Mouse (Mus musculus) hindbrain, embryonic 12.5 days (tissue): Measurements from ENCODE around the gene Ttll3. TPM values are rescaled to one million over a fixed set of nuclear protein-coding genes. Genes with fewer than 3 reads are reported as not detected.

Source experiments
- ATAC-seq: fragments of 200-750 bp; cut with Nextera tagmentation; 2 replicates; pipeline ENCODE4 v1.8.0; 2017; ENCODE audit warnings: moderate TSS enrichment; ENCODE audit not compliant: low FRiP score
- H3K27ac ChIP-seq: fragments of 300-500 bp; sonication (generic); 2 replicates; pipeline ENCODE4 v1.5.1; 2016; ENCODE audit warnings: mild to moderate bottlenecking
- H3K27me3 ChIP-seq: fragments of 300-500 bp; sonication (generic); 2 replicates; pipeline ENCODE4 v1.6.1; 2016; ENCODE audit warnings: mild to moderate bottlenecking
- H3K36me3 ChIP-seq: fragments of 300-500 bp; sonication (generic); 2 replicates; pipeline ENCODE4 v1.6.1; 2016; ENCODE audit warnings: mild to moderate bottlenecking
- H3K4me1 ChIP-seq: fragments of 300-500 bp; sonication (generic); 2 replicates; pipeline ENCODE4 v1.6.1; 2016
- H3K4me2 ChIP-seq: fragments of 300-500 bp; sonication (generic); replicated peaks from 2 replicates; pipeline ENCODE4 v1.6.1; 2016; ENCODE audit warnings: mild to moderate bottlenecking
- H3K4me3 ChIP-seq: fragments of 300-500 bp; sonication (generic); 2 replicates; pipeline ENCODE4 v1.5.1; 2016; ENCODE audit warnings: mild to moderate bottlenecking
- H3K9ac ChIP-seq: fragments of 300-500 bp; sonication (generic); 2 replicates; pipeline ENCODE4 v1.6.1; 2016; ENCODE audit warnings: mild to moderate bottlenecking, moderate library complexity
- H3K9me3 ChIP-seq: fragments of 300-500 bp; sonication (generic); replicated peaks from 2 replicates; pipeline ENCODE4 v1.6.1; 2016; ENCODE audit warnings: mild to moderate bottlenecking
- WGBS: fragments of 180-500 bp; shearing (Covaris S2); methylation state at CpG from one replicate; pipeline ENCODE4 v1.1.7; 2016; 5-methylcytosine and 5-hydroxymethylcytosine counted together
- polyA plus RNA-seq: library from polyadenylated mRNA; unstranded; fragments of >200 nt; fragmentation: Nextera tagmentation; extraction: Ambion mirVana; gene quantifications from 2 replicates; pipeline ENCODE4 v1.2.1, GENCODE M21; 2016

Gene Ttll3
- polyA plus RNA-seq, 1 experiment from 2014 or later = 8.0 TPM

- Histone ChIP-seq H3K27me3 (no peaks in the 10 kb centered on the region), H3K36me3 (peaks cover 95% of the 10 kb centered on the region), H3K4me1 (no peaks in the 10 kb centered on the region), H3K27ac (no peak overlapping the region), H3K9ac (no peak overlapping the region), H3K4me2 (no peak overlapping the region), H3K4me3 (no peak overlapping the region), H3K9me3 (no peaks in the 10 kb centered on the region)
- 87% methylated on average over 11 of the region's 11 CpGs for WGBS
- no peak for ATAC-seq
Observed at GRCm38 (mm10) chr6:113385160-113385714, 3.8 kb upstream of the Ttll3 start.

GRCm38 (mm10) chr6:113386025-113386424 is 3.0 kb upstream of the Ttll3 start:
- no peaks in the 10 kb centered on the region for H3K4me1 ChIP-seq
- WGBS = 91% methylated on average over 3 of the region's 3 CpGs
- ATAC-seq = no peak
- H3K9me3 ChIP-seq = no peaks in the 10 kb centered on the region
- H3K4me3 ChIP-seq = no peak overlapping the region
- H3K9ac ChIP-seq = no peak overlapping the region
- H3K4me2 ChIP-seq = no peak overlapping the region
- no peaks in the 10 kb centered on the region for H3K27me3 ChIP-seq
- peaks cover 91% of the 10 kb centered on the region for H3K36me3 ChIP-seq
- H3K27ac ChIP-seq = no peak overlapping the region

GRCm38 (mm10) chr6:113390715-113391114 is 1.7 kb downstream of the Ttll3 start:
- no peaks in the 10 kb centered on the region for H3K9me3 ChIP-seq
- H3K9ac ChIP-seq = no peak overlapping the region
- peaks cover 16% of the 10 kb centered on the region for H3K4me1 ChIP-seq
- H3K27me3 ChIP-seq = peaks cover 4% of the 10 kb centered on the region; the same call in 1 of the 2 replicates
- 85% methylated on average over 3 of the region's 3 CpGs for WGBS
- no peak overlapping the region for H3K4me3 ChIP-seq
- H3K4me2 ChIP-seq = no peak overlapping the region
- no peak for ATAC-seq
- H3K36me3 ChIP-seq = peaks cover 53% of the 10 kb centered on the region
- H3K27ac ChIP-seq = no peak overlapping the region

GRCm38 (mm10) chr6:113392015-113392386 is 2.9 kb downstream of the Ttll3 start:
- Histone ChIP-seq H3K4me1 (peaks cover 16% of the 10 kb centered on the region), H3K27me3 (peaks cover 4% of the 10 kb centered on the region; the same call in 1 of the 2 replicates), H3K36me3 (peaks cover 42% of the 10 kb centered on the region), H3K9ac (peak overlapping the region; percentile 72), H3K9me3 (no peaks in the 10 kb centered on the region), H3K27ac (peak overlapping the region; percentile 78), H3K4me2 (peak overlapping the region; percentile 87), H3K4me3 (peak overlapping the region; percentile 47)
- ATAC-seq = peak; percentile 33; the same call in 1 of the 2 replicates
- 25% methylated on average over 10 of the region's 10 CpGs for WGBS

GRCm38 (mm10) chr6:113392387-113393071 is 3.5 kb downstream of the Ttll3 start:
- Histone ChIP-seq H3K27me3 (peaks cover 4% of the 10 kb centered on the region; the same call in 1 of the 2 replicates), H3K36me3 (peaks cover 38% of the 10 kb centered on the region), H3K4me1 (peaks cover 16% of the 10 kb centered on the region), H3K9ac (peak overlapping the region; percentile 72), H3K27ac (peak overlapping the region; percentile 78), H3K4me2 (peak overlapping the region; percentile 87), H3K4me3 (peak overlapping the region; percentile 47), H3K9me3 (no peaks in the 10 kb centered on the region)
- under 1% methylated on average over 51 of the region's 51 CpGs for WGBS
- peak; percentile 94 for ATAC-seq

GRCm38 (mm10) chr6:113393951-113394350 is 4.9 kb downstream of the Ttll3 start:
- ATAC-seq = no peak
- peaks cover 16% of the 10 kb centered on the region for H3K4me1 ChIP-seq
- no peak overlapping the region for H3K4me2 ChIP-seq
- H3K27ac ChIP-seq = no peak overlapping the region
- WGBS = 81% methylated on average over 6 of the region's 6 CpGs
- H3K9ac ChIP-seq = no peak overlapping the region
- peaks cover 4% of the 10 kb centered on the region; the same call in 1 of the 2 replicates for H3K27me3 ChIP-seq
- H3K4me3 ChIP-seq = no peak overlapping the region
- peaks cover 27% of the 10 kb centered on the region for H3K36me3 ChIP-seq
- H3K9me3 ChIP-seq = no peaks in the 10 kb centered on the region

GRCm38 (mm10) chr6:113394811-113395210 is 5.8 kb downstream of the Ttll3 start:
- no peak for ATAC-seq
- Histone ChIP-seq H3K4me1 (peaks cover 16% of the 10 kb centered on the region), H3K4me2 (no peak overlapping the region), H3K9ac (no peak overlapping the region), H3K27me3 (peaks cover 4% of the 10 kb centered on the region; the same call in 1 of the 2 replicates), H3K27ac (no peak overlapping the region), H3K9me3 (no peaks in the 10 kb centered on the region), H3K4me3 (no peak overlapping the region), H3K36me3 (peaks cover 19% of the 10 kb centered on the region)
- WGBS = 92% methylated on average over 11 of the region's 11 CpGs

GRCm38 (mm10) chr6:113395501-113395900 is 6.4 kb downstream of the Ttll3 start:
- 88% methylated on average over 6 of the region's 6 CpGs for WGBS
- Histone ChIP-seq H3K4me1 (peaks cover 16% of the 10 kb centered on the region), H3K27me3 (peaks cover 4% of the 10 kb centered on the region; the same call in 1 of the 2 replicates), H3K9me3 (no peaks in the 10 kb centered on the region), H3K4me2 (no peak overlapping the region), H3K9ac (no peak overlapping the region), H3K27ac (no peak overlapping the region), H3K36me3 (peaks cover 12% of the 10 kb centered on the region), H3K4me3 (no peak overlapping the region)
- no peak for ATAC-seq

GRCm38 (mm10) chr6:113396270-113397030 is 7.4 kb downstream of the Ttll3 start:
- peaks cover 14% of the 10 kb centered on the region for H3K4me1 ChIP-seq
- ATAC-seq = no peak
- H3K4me2 ChIP-seq = no peak overlapping the region
- peaks cover 11% of the 10 kb centered on the region for H3K36me3 ChIP-seq
- 83% methylated on average over 10 of the region's 10 CpGs for WGBS
- peaks cover 4% of the 10 kb centered on the region; the same call in 1 of the 2 replicates for H3K27me3 ChIP-seq
- no peaks in the 10 kb centered on the region for H3K9me3 ChIP-seq
- no peak overlapping the region for H3K27ac ChIP-seq
- H3K9ac ChIP-seq = no peak overlapping the region
- no peak overlapping the region for H3K4me3 ChIP-seq

- H3K9ac ChIP-seq = no peak overlapping the region
- WGBS = 92% methylated on average over 13 of the region's 13 CpGs
Observed at GRCm38 (mm10) chr6:113402094-113402493, 13.0 kb downstream of the Ttll3 start.

GRCm38 (mm10) chr6:113404649-113405448 is 15.8 kb downstream of the Ttll3 start:
- 73% methylated on average over 12 of the region's 12 CpGs for WGBS
- peaks cover 22% of the 10 kb centered on the region for H3K36me3 ChIP-seq
- no peak for ATAC-seq
- H3K9ac ChIP-seq = no peak overlapping the region
- no peak overlapping the region for H3K4me2 ChIP-seq
- no peak overlapping the region for H3K4me3 ChIP-seq
- H3K4me1 ChIP-seq = no peaks in the 10 kb centered on the region
- H3K27me3 ChIP-seq = no peaks in the 10 kb centered on the region
- no peaks in the 10 kb centered on the region for H3K9me3 ChIP-seq
- no peak overlapping the region for H3K27ac ChIP-seq

More at GRCm38 (mm10) chr6:113402094-113402493, 13.0 kb downstream of the Ttll3 start:
- Histone ChIP-seq H3K4me3 (no peak overlapping the region), H3K36me3 (peaks cover 18% of the 10 kb centered on the region), H3K4me2 (no peak overlapping the region), H3K9me3 (no peaks in the 10 kb centered on the region), H3K4me1 (no peaks in the 10 kb centered on the region), H3K27me3 (no peaks in the 10 kb centered on the region), H3K27ac (no peak overlapping the region)
- no peak for ATAC-seq

- no peaks in the 10 kb centered on the region for H3K9me3 ChIP-seq
- H3K27me3 ChIP-seq = no peaks in the 10 kb centered on the region
- H3K36me3 ChIP-seq = peaks cover 22% of the 10 kb centered on the region
- no peak overlapping the region for H3K4me2 ChIP-seq
- ATAC-seq = no peak
- H3K27ac ChIP-seq = no peak overlapping the region
- H3K4me1 ChIP-seq = no peaks in the 10 kb centered on the region
- 85% methylated on average over 6 of the region's 6 CpGs for WGBS
- no peak overlapping the region for H3K4me3 ChIP-seq
- H3K9ac ChIP-seq = no peak overlapping the region
Observed at GRCm38 (mm10) chr6:113405483-113405882, 16.4 kb downstream of the Ttll3 start.
